Mouse (Mus musculus) monocyte, adult 5-6 weeks (primary cell): ENCODE data around the gene Cldn24. TPM values are rescaled to one million over a fixed set of nuclear protein-coding genes. Genes with fewer than 3 reads are reported as not detected.

Source experiments
- total RNA-seq: library from RNA; stranded (forward); fragments of 200-1000, 200-491, 200-594 nt; gene quantifications from 3 replicates; pipeline ENCODE4 v1.2.3, GENCODE M21; 2017

Gene Cldn24
- total RNA-seq, 1 experiment from 2014 or later: not detected

Other genes starting within 250 kb of the Cldn24 start
- 32.9 to 78.1 TPM (median 39.0 TPM) in 3 replicates for gene Ing2, start 146.6 kb upstream of the Cldn24 start, total RNA-seq
- gene Cdkn2aip, start 108.2 kb upstream of the Cldn24 start, total RNA-seq: 33.0 to 35.9 TPM (median 35.4 TPM) in 3 replicates
- gene Cldn22, start 2.3 kb downstream of the Cldn24 start, total RNA-seq: not detected in 3 replicates
- gene Wwc2, start 168.8 kb downstream of the Cldn24 start, total RNA-seq: 1.1 to 3.0 TPM (median 2.9 TPM) in 3 replicates